Mouse (Mus musculus) embryonic facial prominence, embryonic 14.5 days (tissue): Measurements from ENCODE around the gene Ccdc149. TPM values are rescaled to one million over a fixed set of nuclear protein-coding genes. Genes with fewer than 3 reads are reported as not detected.

ENCODE experiments used
- ATAC-seq: fragments of 200-750 bp; cut with Nextera tagmentation; 2 replicates; pipeline ENCODE4 v1.8.0; 2017; ENCODE audit warnings: low read depth, moderate number of reproducible peaks, moderate TSS enrichment
- DNase-seq: peaks from one replicate; pipeline ENCODE4 v3.0.0-alpha.2; 2015; ENCODE audit warnings: low spot score
- H3K27ac ChIP-seq: fragments of 300-500 bp; sonication (generic); replicated peaks from 2 replicates; pipeline ENCODE4 v1.5.1; 2014; ENCODE audit warnings: low read depth, mild to moderate bottlenecking, low read length, moderate library complexity
- H3K27me3 ChIP-seq: fragments of 300-500 bp; sonication (generic); replicated peaks from 2 replicates; pipeline ENCODE4 v1.6.1; 2014; ENCODE audit warnings: low read length; ENCODE audit not compliant: control insufficient read depth, insufficient read depth
- H3K36me3 ChIP-seq: fragments of 300-500 bp; sonication (generic); 2 replicates; pipeline ENCODE4 v1.6.1; 2014; ENCODE audit warnings: low read length, mixed read lengths; ENCODE audit not compliant: control insufficient read depth, insufficient read depth
- H3K4me1 ChIP-seq: fragments of 300-500 bp; sonication (generic); 2 replicates; pipeline ENCODE4 v1.6.1; 2014; ENCODE audit warnings: antibody characterized with exemption, low read length; ENCODE audit not compliant: control insufficient read depth, insufficient read depth
- H3K4me2 ChIP-seq: fragments of 300-500 bp; sonication (generic); 2 replicates; pipeline ENCODE4 v1.6.1; 2014; ENCODE audit warnings: low read depth, mild to moderate bottlenecking, low read length, moderate library complexity, mixed read lengths
- H3K4me3 ChIP-seq: fragments of 300-500 bp; sonication (generic); 2 replicates; pipeline ENCODE4 v1.5.1; 2014; ENCODE audit warnings: low read depth, mild to moderate bottlenecking, low read length
- H3K9ac ChIP-seq: fragments of 300-500 bp; sonication (generic); 2 replicates; pipeline ENCODE4 v1.6.1; 2014; ENCODE audit warnings: low read depth, mild to moderate bottlenecking, low read length, moderate library complexity, mixed read lengths
- H3K9me3 ChIP-seq: fragments of 300-500 bp; sonication (generic); 2 replicates; pipeline ENCODE4 v1.6.1; 2016; ENCODE audit warnings: low read length; ENCODE audit not compliant: control insufficient read depth
- WGBS: fragments of 180-500 bp; shearing (Covaris S2); extraction: QIAGEN DNeasy Blood & Tissue Kit; methylation state at CpG from one replicate; pipeline ENCODE4 v1.1.7; 2014; 5-methylcytosine and 5-hydroxymethylcytosine counted together
- polyA plus RNA-seq: library from polyadenylated mRNA; unstranded; fragments of >200 nt; fragmentation: Nextera tagmentation; extraction: Ambion mirVana; gene quantifications from 2 replicates; pipeline ENCODE4 v1.2.1, GENCODE M21; 2014

Ccdc149 gene
- polyA plus RNA-seq, 1 experiment from 2014 or later = 3.3 TPM

- ATAC-seq (no peak), DNase-seq (no peak)
- H3K4me3 ChIP-seq = no peak overlapping the region
- 78% methylated on average over 2 of the region's 2 CpGs for WGBS
- H3K4me2 ChIP-seq = no peak overlapping the region
- no peak overlapping the region for H3K27ac ChIP-seq
- H3K27me3 ChIP-seq = no peaks in the 10 kb centered on the region
- H3K9ac ChIP-seq = no peak overlapping the region
- no peaks in the 10 kb centered on the region for H3K4me1 ChIP-seq
- H3K9me3 ChIP-seq = peaks cover 12% of the 10 kb centered on the region
- H3K36me3 ChIP-seq = no peaks in the 10 kb centered on the region
These were observed 8.9 kb downstream of the Ccdc149 start for GRCm38 (mm10) chr5:52462447-52462846.

GRCm38 (mm10) chr5:52461434-52462124 is 9.7 kb downstream of the Ccdc149 start:
- H3K9ac ChIP-seq = no peak overlapping the region
- no peak overlapping the region for H3K27ac ChIP-seq
- ATAC-seq (no peak), DNase-seq (no peak)
- H3K4me3 ChIP-seq = no peak overlapping the region
- H3K9me3 ChIP-seq = peaks cover 9% of the 10 kb centered on the region
- no peaks in the 10 kb centered on the region for H3K36me3 ChIP-seq
- 76% methylated on average over 6 of the region's 6 CpGs for WGBS
- no peaks in the 10 kb centered on the region for H3K4me1 ChIP-seq
- no peaks in the 10 kb centered on the region for H3K27me3 ChIP-seq
- no peak overlapping the region for H3K4me2 ChIP-seq

- WGBS = 81% methylated on average over 4 of the region's 4 CpGs
- no peaks in the 10 kb centered on the region for H3K36me3 ChIP-seq
- no peak overlapping the region for H3K9ac ChIP-seq
- H3K4me1 ChIP-seq = no peaks in the 10 kb centered on the region
- ATAC-seq = no peak
- no peaks in the 10 kb centered on the region for H3K9me3 ChIP-seq
- DNase-seq = no peak
- no peaks in the 10 kb centered on the region for H3K27me3 ChIP-seq
- H3K4me3 ChIP-seq = no peak overlapping the region
- H3K4me2 ChIP-seq = no peak overlapping the region
- H3K27ac ChIP-seq = no peak overlapping the region
These were observed 12.0 kb downstream of the Ccdc149 start for GRCm38 (mm10) chr5:52459308-52459707.

GRCm38 (mm10) chr5:52457154-52457553 is 14.2 kb downstream of the Ccdc149 start:
- no peaks in the 10 kb centered on the region for H3K27me3 ChIP-seq
- DNase-seq (no peak), ATAC-seq (no peak)
- no peaks in the 10 kb centered on the region for H3K9me3 ChIP-seq
- no peak overlapping the region for H3K4me3 ChIP-seq
- H3K36me3 ChIP-seq = no peaks in the 10 kb centered on the region
- H3K4me2 ChIP-seq = no peak overlapping the region
- no peaks in the 10 kb centered on the region for H3K4me1 ChIP-seq
- H3K9ac ChIP-seq = no peak overlapping the region
- no peak overlapping the region for H3K27ac ChIP-seq
- WGBS = 62% methylated on average over 6 of the region's 6 CpGs

- Histone ChIP-seq H3K36me3 (no peaks in the 10 kb centered on the region), H3K27ac (no peak overlapping the region), H3K27me3 (no peaks in the 10 kb centered on the region), H3K9ac (no peak overlapping the region), H3K4me1 (no peaks in the 10 kb centered on the region), H3K4me2 (no peak overlapping the region), H3K9me3 (no peaks in the 10 kb centered on the region), H3K4me3 (no peak overlapping the region)
- no peak for ATAC-seq
- WGBS = 81% methylated on average over 9 of the region's 9 CpGs
- no peak for DNase-seq
These were observed 20.5 kb downstream of the Ccdc149 start for GRCm38 (mm10) chr5:52450821-52451220.

- WGBS = 64% methylated on average over 8 of the region's 8 CpGs
- no peaks in the 10 kb centered on the region for H3K27me3 ChIP-seq
- H3K36me3 ChIP-seq = no peaks in the 10 kb centered on the region
- no peaks in the 10 kb centered on the region for H3K9me3 ChIP-seq
- H3K4me2 ChIP-seq = no peak overlapping the region
- H3K9ac ChIP-seq = no peak overlapping the region
- DNase-seq (no peak), ATAC-seq (no peak)
- H3K4me1 ChIP-seq = no peaks in the 10 kb centered on the region
- H3K4me3 ChIP-seq = no peak overlapping the region
- no peak overlapping the region for H3K27ac ChIP-seq
These were observed 22.1 kb downstream of the Ccdc149 start for GRCm38 (mm10) chr5:52449187-52449586.

- H3K4me3 ChIP-seq = no peak overlapping the region
- H3K9me3 ChIP-seq = no peaks in the 10 kb centered on the region
- DNase-seq = no peak
- no peaks in the 10 kb centered on the region for H3K27me3 ChIP-seq
- ATAC-seq = no peak
- H3K27ac ChIP-seq = no peak overlapping the region
- H3K4me1 ChIP-seq = no peaks in the 10 kb centered on the region
- H3K4me2 ChIP-seq = no peak overlapping the region
- WGBS = 87% methylated on average over 11 of the region's 11 CpGs
- H3K9ac ChIP-seq = no peak overlapping the region
- H3K36me3 ChIP-seq = no peaks in the 10 kb centered on the region
These were observed 31.0 kb downstream of the Ccdc149 start for GRCm38 (mm10) chr5:52440278-52440677.

- no peak overlapping the region for H3K4me3 ChIP-seq
- no peaks in the 10 kb centered on the region for H3K36me3 ChIP-seq
- no peaks in the 10 kb centered on the region for H3K9me3 ChIP-seq
- H3K27ac ChIP-seq = no peak overlapping the region
- H3K9ac ChIP-seq = no peak overlapping the region
- no peaks in the 10 kb centered on the region for H3K27me3 ChIP-seq
- WGBS = 76% methylated on average over 7 of the region's 7 CpGs
- no peak overlapping the region for H3K4me2 ChIP-seq
- H3K4me1 ChIP-seq = no peaks in the 10 kb centered on the region
- no peak for ATAC-seq
- no peak for DNase-seq
These were observed 32.4 kb downstream of the Ccdc149 start for GRCm38 (mm10) chr5:52438946-52439345.

- Histone ChIP-seq H3K4me3 (no peak overlapping the region), H3K9me3 (no peaks in the 10 kb centered on the region), H3K4me2 (no peak overlapping the region), H3K27ac (no peak overlapping the region), H3K36me3 (no peaks in the 10 kb centered on the region), H3K4me1 (no peaks in the 10 kb centered on the region), H3K9ac (no peak overlapping the region), H3K27me3 (no peaks in the 10 kb centered on the region)
- DNase-seq (no peak), ATAC-seq (no peak)
- WGBS = 82% methylated on average over 6 of the region's 6 CpGs
These were observed 35.8 kb downstream of the Ccdc149 start for GRCm38 (mm10) chr5:52435533-52435932.
